Mouse (Mus musculus): ENCODE results near the gene Rbfox3. TPM values are rescaled to one million over a fixed set of nuclear protein-coding genes. Genes with fewer than 3 reads are reported as not detected.

Gene Rbfox3
- total and polyA plus RNA-seq, 3 experiments, result 0.16 TPM; not detected in 2

GRCm38 (mm10) chr11:118881786-118882495, 29.5 kb downstream of the Rbfox3 start:
- no peak for TF ChIP-seq GATA2 (IDR thresholded peaks at IDR 0.05; ENCODE audit: borderline replicate concordance, low read depth, low read length)
- no peak for TF ChIP-seq POLR2AphosphoS5 (IDR thresholded peaks at IDR 0.05; ENCODE audit: insufficient replicate concordance, low read depth, low read length)
- Histone ChIP-seq H3K36me3 (replicated peaks) (no peaks in the 10 kb centered on the region), H3K9me3 (replicated peaks) (peaks cover 92% of the 10 kb centered on the region), H3K4me1 (ENCODE audit: insufficient read depth, low read depth, low read length) (no peaks in the 10 kb centered on the region), H3K27me3 (ENCODE audit: insufficient read depth, low read length) (no peaks in the 10 kb centered on the region; the same call in 1 of the 2 replicates), H3K4me3 (ENCODE audit: low read depth, low read length) (0 out of 2 replicates have a peak overlapping the region, but pooled peaks have one; percentile 4)
- DNase-seq (ENCODE audit: low spot score), result no peak
- no peak for ATAC-seq (ENCODE audit: extremely low read depth, insufficient number of reproducible peaks, low FRiP score, poor library complexity, severe bottlenecking)

DNA sequence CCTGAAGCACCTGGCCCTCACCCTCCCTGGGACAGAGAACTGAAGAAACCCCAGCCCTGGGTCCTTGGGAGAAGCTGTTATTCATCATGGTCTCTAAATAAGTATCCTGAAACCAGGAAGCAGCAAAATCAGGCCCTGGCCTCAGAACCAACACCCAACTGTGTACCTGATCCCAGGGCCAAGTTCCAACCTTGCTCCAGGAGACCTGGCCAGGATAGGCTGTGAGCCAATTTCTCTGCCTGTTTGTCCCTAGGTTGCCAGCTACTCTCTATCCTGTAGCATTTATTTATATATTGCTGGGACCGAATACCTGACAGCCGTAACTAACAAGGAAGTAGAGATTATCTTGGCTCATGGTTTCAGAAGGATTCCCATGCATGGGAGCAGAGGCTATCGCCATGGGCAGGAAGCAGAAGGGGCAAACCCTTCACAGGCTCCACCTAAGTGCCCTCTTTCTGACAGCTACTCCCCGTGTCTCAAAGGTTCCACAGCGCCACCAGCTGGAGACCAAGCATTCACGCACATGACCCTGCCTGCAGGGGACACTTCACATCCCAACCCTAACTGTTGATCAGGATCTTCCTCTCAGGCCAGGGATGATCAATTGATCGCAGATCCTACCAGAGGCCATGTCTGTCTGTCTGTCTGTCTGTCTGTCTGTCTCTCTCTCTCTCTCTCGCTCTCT, 31.8 kb downstream of the Rbfox3 start:
- TF ChIP-seq GATA2 (IDR thresholded peaks at IDR 0.05; ENCODE audit: borderline replicate concordance, low read depth, low read length) (no peak), GATA1 (IDR thresholded peaks at IDR 0.05; ENCODE audit: borderline replicate concordance, low read length) (no peak), POLR2AphosphoS5 (IDR thresholded peaks at IDR 0.05; ENCODE audit: insufficient replicate concordance, low read depth, low read length) (no peak), CTCF (IDR thresholded peaks at IDR 0.05; ENCODE audit: low read depth, low read length) (no peak), TAL1 (conservative IDR thresholded peaks at IDR 0.05; ENCODE audit: low read depth, low read length) (no peak)
- Histone ChIP-seq H3K4me3 (ENCODE audit: low read depth, low read length) (no peak overlapping the region), H3K4me1 (ENCODE audit: insufficient read depth, low read depth, low read length) (no peaks in the 10 kb centered on the region), H3K27me3 (ENCODE audit: insufficient read depth, low read length) (no peaks in the 10 kb centered on the region), H3K36me3 (replicated peaks) (no peaks in the 10 kb centered on the region), H3K9me3 (replicated peaks) (peaks cover 94% of the 10 kb centered on the region)
- DNase-seq (ENCODE audit: low spot score) (no peak), ATAC-seq (ENCODE audit: extremely low read depth, insufficient number of reproducible peaks, low FRiP score, poor library complexity, severe bottlenecking) (no peak)

GRCm38 (mm10) chr11:118878605-118879245, 32.7 kb downstream of the Rbfox3 start:
- Histone ChIP-seq H3K9me3 (replicated peaks) (peaks cover 94% of the 10 kb centered on the region), H3K27me3 (ENCODE audit: insufficient read depth, low read length) (no peaks in the 10 kb centered on the region), H3K4me3 (ENCODE audit: low read depth, low read length) (no peak overlapping the region), H3K36me3 (replicated peaks) (no peaks in the 10 kb centered on the region), H3K4me1 (ENCODE audit: insufficient read depth, low read depth, low read length) (no peaks in the 10 kb centered on the region)
- no peak for DNase-seq (ENCODE audit: low spot score)
- ATAC-seq (ENCODE audit: extremely low read depth, insufficient number of reproducible peaks, low FRiP score, poor library complexity, severe bottlenecking), result no peak
- TF ChIP-seq POLR2AphosphoS5 (IDR thresholded peaks at IDR 0.05; ENCODE audit: insufficient replicate concordance, low read depth, low read length), result no peak
- no peak for TF ChIP-seq GATA2 (IDR thresholded peaks at IDR 0.05; ENCODE audit: borderline replicate concordance, low read depth, low read length)
- no peak for TF ChIP-seq GATA1 (IDR thresholded peaks at IDR 0.05; ENCODE audit: borderline replicate concordance, low read length)
- no peak for TF ChIP-seq CTCF (IDR thresholded peaks at IDR 0.05; ENCODE audit: low read depth, low read length)
- TF ChIP-seq TAL1 (conservative IDR thresholded peaks at IDR 0.05; ENCODE audit: low read depth, low read length), result no peak

DNA sequence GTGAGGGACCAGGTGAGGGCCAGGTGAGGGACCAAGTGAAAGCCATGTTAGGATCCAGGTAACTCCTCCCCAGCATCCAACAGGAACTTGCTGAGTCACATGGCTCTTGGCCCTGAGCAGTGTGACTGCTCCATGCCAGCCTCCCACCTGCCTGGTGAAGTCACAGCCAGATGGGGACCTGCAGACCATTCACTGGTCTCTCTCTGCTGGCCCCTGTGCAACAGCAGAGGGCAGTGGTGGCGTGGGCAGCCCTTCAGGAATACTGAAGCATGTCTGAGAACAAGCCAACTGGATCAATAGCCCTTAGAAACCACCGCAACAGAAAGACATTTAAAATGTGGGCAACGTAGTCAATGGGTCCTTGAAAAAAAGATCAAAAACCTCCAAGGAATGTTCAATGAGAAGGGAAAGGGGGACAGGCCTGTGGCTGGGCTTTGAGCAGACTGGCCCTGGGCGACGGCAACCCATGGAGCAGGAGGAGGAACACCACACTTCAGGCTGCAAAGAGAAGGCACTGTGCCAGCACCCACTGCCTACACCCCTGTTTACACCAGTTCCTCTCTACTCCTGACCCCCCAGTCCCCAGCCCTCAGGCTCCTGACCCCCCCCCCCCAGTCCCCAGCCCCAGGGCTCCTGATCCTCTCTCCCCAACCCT, 36.0 kb downstream of the Rbfox3 start:
- Histone ChIP-seq H3K9me3 (replicated peaks) (peaks cover 93% of the 10 kb centered on the region), H3K27me3 (ENCODE audit: insufficient read depth, low read length) (no peaks in the 10 kb centered on the region), H3K4me1 (ENCODE audit: insufficient read depth, low read depth, low read length) (no peaks in the 10 kb centered on the region), H3K36me3 (replicated peaks) (no peaks in the 10 kb centered on the region), H3K4me3 (ENCODE audit: low read depth, low read length) (no peak overlapping the region)
- ATAC-seq (ENCODE audit: extremely low read depth, insufficient number of reproducible peaks, low FRiP score, poor library complexity, severe bottlenecking) (no peak), DNase-seq (ENCODE audit: low spot score) (no peak)
- TF ChIP-seq TAL1 (conservative IDR thresholded peaks at IDR 0.05; ENCODE audit: low read depth, low read length) (no peak), CTCF (IDR thresholded peaks at IDR 0.05; ENCODE audit: low read depth, low read length) (no peak), POLR2AphosphoS5 (IDR thresholded peaks at IDR 0.05; ENCODE audit: insufficient replicate concordance, low read depth, low read length) (no peak)

DNA sequence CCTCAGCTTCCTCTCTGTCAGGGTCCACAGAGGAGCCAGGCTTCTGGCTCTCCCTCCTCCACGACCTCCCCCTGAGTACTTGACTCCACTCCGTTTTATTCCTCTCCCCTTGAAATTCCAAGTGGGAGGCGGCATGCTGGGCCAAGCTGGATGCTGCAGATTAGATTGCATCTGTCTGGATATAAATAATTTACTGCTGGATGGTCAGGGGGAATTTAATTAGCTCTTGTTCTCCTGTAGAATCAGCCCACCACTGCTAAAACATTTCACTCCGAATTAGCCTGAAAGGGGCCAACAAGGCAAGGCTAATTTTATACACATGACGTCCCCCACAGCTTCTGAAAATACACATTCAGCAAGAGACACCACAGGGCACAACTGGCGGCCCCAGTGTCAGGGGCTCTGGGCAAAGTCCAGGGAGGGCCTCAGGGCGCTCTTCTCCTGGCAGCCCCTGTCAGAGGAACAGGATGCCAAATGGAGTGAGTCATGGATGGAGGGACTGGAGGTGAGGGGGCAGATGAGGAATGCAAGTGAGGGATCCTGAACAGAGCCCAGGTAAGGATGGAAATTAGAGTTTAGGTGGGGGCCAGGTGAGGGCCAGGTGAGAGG, 36.8 kb downstream of the Rbfox3 start:
- no peak for ATAC-seq (ENCODE audit: extremely low read depth, insufficient number of reproducible peaks, low FRiP score, poor library complexity, severe bottlenecking)

More for the DNA sequence above, 36.8 kb downstream of the Rbfox3 start:
- Histone ChIP-seq H3K36me3 (replicated peaks) (no peaks in the 10 kb centered on the region), H3K27me3 (ENCODE audit: insufficient read depth, low read length) (no peaks in the 10 kb centered on the region), H3K4me3 (ENCODE audit: low read depth, low read length) (no peak overlapping the region), H3K9me3 (replicated peaks) (peaks cover 88% of the 10 kb centered on the region), H3K4me1 (ENCODE audit: insufficient read depth, low read depth, low read length) (no peaks in the 10 kb centered on the region)
- no peak for TF ChIP-seq CTCF (IDR thresholded peaks at IDR 0.05; ENCODE audit: low read depth, low read length)
- no peak for TF ChIP-seq GATA2 (IDR thresholded peaks at IDR 0.05; ENCODE audit: borderline replicate concordance, low read depth, low read length)
- TF ChIP-seq TAL1 (conservative IDR thresholded peaks at IDR 0.05; ENCODE audit: low read depth, low read length), result no peak
- no peak for TF ChIP-seq GATA1 (IDR thresholded peaks at IDR 0.05; ENCODE audit: borderline replicate concordance, low read length)
- no peak for TF ChIP-seq POLR2AphosphoS5 (IDR thresholded peaks at IDR 0.05; ENCODE audit: insufficient replicate concordance, low read depth, low read length)
- DNase-seq (ENCODE audit: low spot score), result no peak

All from G1E (cell line).